Mouse (Mus musculus) stomach, embryonic 15.5 days (tissue): ENCODE data around the gene F12. TPM values are rescaled to one million over a fixed set of nuclear protein-coding genes. Genes with fewer than 3 reads are reported as not detected.

Source experiments
- ATAC-seq: fragments of 200-750 bp; cut with Nextera tagmentation; 2 replicates; pipeline ENCODE4 v1.8.0; 2017; ENCODE audit warnings: low read depth, moderate number of reproducible peaks, moderate TSS enrichment; ENCODE audit not compliant: insufficient read depth, low FRiP score
- H3K27ac ChIP-seq: fragments of 300-500 bp; sonication (generic); 2 replicates; pipeline ENCODE4 v1.5.1; 2015; ENCODE audit warnings: mild to moderate bottlenecking, inconsistent platforms
- H3K27me3 ChIP-seq: fragments of 300-500 bp; sonication (generic); replicated peaks from 2 replicates; pipeline ENCODE4 v1.6.1; 2015; ENCODE audit warnings: inconsistent platforms
- H3K36me3 ChIP-seq: fragments of 300-500 bp; sonication (generic); 2 replicates; pipeline ENCODE4 v1.6.1; 2015; ENCODE audit warnings: inconsistent platforms
- H3K4me1 ChIP-seq: fragments of 300-500 bp; sonication (generic); 2 replicates; pipeline ENCODE4 v1.6.1; 2015; ENCODE audit warnings: inconsistent platforms
- H3K4me2 ChIP-seq: fragments of 300-500 bp; sonication (generic); 2 replicates; pipeline ENCODE4 v1.6.1; 2015; ENCODE audit warnings: mild to moderate bottlenecking, inconsistent platforms
- H3K4me3 ChIP-seq: fragments of 300-500 bp; sonication (generic); replicated peaks from 2 replicates; pipeline ENCODE4 v1.5.1; 2015; ENCODE audit warnings: inconsistent platforms
- H3K9ac ChIP-seq: fragments of 300-500 bp; sonication (generic); 2 replicates; pipeline ENCODE4 v1.6.1; 2015; ENCODE audit warnings: inconsistent platforms
- H3K9me3 ChIP-seq: fragments of 300-500 bp; sonication (generic); 2 replicates; pipeline ENCODE4 v1.6.1; 2016; ENCODE audit warnings: inconsistent platforms
- WGBS: fragments of 180-500 bp; shearing (Covaris S2); methylation state at CpG from one replicate; pipeline ENCODE4 v1.1.7; 2015; 5-methylcytosine and 5-hydroxymethylcytosine counted together
- polyA plus RNA-seq: library from polyadenylated mRNA; unstranded; fragments of >200 nt; fragmentation: Nextera tagmentation; extraction: Ambion mirVana; gene quantifications from 2 replicates; pipeline ENCODE4 v1.2.1, GENCODE M21; 2015

Gene F12
- polyA plus RNA-seq, 1 experiment from 2014 or later: 6.8 TPM

DNA sequence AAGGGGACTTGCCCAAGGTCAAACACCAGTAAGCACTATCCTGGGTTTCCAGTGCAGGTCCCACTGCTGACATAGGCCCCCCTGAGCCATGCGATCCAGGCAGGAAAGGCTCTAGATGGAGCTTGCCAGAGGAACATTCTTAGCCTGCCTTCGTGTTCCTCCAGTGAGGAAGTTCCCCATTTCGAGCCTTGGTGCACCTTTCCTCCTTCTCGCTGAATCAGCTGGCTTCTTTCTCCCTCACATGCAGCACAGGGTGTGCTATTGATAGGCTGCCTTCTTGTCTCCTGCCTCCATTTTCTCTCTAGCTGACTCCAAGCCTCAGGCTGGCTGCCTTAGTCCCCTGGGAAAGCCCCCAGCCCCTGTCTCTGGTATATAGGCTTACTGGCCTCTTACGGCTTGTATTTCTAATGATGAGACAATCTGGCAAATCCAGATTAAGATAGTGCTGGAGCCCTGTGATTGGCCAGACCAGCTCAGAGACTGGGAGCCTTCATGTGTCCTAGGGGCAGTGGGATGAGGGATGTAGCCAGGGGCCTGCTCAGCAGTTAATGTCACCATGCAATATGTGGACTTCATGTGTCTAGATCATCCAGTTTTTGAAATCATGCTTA lies 39.3 kb upstream of the F12 start:
- 74% methylated on average over 5 of the region's 5 CpGs for WGBS
- Histone ChIP-seq H3K36me3 (peaks cover 1% of the 10 kb centered on the region; the same call in 1 of the 2 replicates), H3K27ac (no peak overlapping the region), H3K4me2 (no peak overlapping the region), H3K4me3 (no peak overlapping the region), H3K4me1 (peaks cover 15% of the 10 kb centered on the region; the same call in 1 of the 2 replicates), H3K27me3 (no peaks in the 10 kb centered on the region), H3K9me3 (no peaks in the 10 kb centered on the region), H3K9ac (no peak overlapping the region)
- no peak for ATAC-seq

DNA sequence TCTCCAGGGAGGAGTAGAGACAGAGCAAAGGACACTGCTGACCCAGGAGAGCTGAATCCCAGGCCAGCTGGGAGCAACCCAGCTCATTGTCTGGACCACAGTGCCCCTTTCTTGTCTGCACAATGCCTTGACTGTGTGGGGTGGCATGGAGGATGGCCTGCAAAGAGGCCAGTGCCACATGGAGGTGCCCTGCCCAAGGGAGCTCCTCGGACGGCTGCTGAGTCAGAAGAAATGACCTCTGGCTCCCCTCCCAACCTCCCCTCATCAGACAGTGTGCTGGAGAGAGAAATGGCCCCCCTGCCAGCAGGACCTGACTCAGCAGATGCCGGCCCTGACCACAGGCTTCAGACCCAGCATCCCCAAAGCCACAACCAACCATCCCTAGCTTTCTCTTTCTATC lies 38.6 kb upstream of the F12 start:
- H3K27me3 ChIP-seq: no peaks in the 10 kb centered on the region
- no peak overlapping the region for H3K9ac ChIP-seq
- 31% methylated on average over 3 of the region's 3 CpGs for WGBS
- no peak for ATAC-seq
- peaks cover 6% of the 10 kb centered on the region for H3K36me3 ChIP-seq
- no peaks in the 10 kb centered on the region for H3K9me3 ChIP-seq
- peak overlapping the region; percentile 98; the same call in 1 of the 2 replicates for H3K4me2 ChIP-seq
- H3K4me1 ChIP-seq: peaks cover 13% of the 10 kb centered on the region; the same call in 1 of the 2 replicates
- H3K4me3 ChIP-seq: no peak overlapping the region
- no peak overlapping the region for H3K27ac ChIP-seq

- H3K27ac ChIP-seq: peak within 1 kb of the TSS; percentile 60
- H3K9ac ChIP-seq: peak within 1 kb of the TSS; percentile 40; the same call in 1 of the 2 replicates
- H3K4me3 ChIP-seq: peak within 1 kb of the TSS; percentile 59
- H3K27me3 ChIP-seq: no peaks in the 10 kb centered on the region
- H3K9me3 ChIP-seq: no peaks in the 10 kb centered on the region
- H3K36me3 ChIP-seq: peaks cover 7% of the 10 kb centered on the region
- peak within 1 kb of the TSS; percentile 98 for H3K4me2 ChIP-seq
- peaks cover 13% of the 10 kb centered on the region; the same call in 1 of the 2 replicates for H3K4me1 ChIP-seq
- WGBS: under 1% methylated on average over 72 of the region's 84 CpGs
- peak; percentile 48; the same call in 1 of the 2 replicates for ATAC-seq
Observed at GRCm38 (mm10) chr13:55464027-55464884, 37.7 kb upstream of the F12 start, which contains the start of gene Prr7. Gene Prr7 (plus strand): TSS chr13:55464267.

DNA sequence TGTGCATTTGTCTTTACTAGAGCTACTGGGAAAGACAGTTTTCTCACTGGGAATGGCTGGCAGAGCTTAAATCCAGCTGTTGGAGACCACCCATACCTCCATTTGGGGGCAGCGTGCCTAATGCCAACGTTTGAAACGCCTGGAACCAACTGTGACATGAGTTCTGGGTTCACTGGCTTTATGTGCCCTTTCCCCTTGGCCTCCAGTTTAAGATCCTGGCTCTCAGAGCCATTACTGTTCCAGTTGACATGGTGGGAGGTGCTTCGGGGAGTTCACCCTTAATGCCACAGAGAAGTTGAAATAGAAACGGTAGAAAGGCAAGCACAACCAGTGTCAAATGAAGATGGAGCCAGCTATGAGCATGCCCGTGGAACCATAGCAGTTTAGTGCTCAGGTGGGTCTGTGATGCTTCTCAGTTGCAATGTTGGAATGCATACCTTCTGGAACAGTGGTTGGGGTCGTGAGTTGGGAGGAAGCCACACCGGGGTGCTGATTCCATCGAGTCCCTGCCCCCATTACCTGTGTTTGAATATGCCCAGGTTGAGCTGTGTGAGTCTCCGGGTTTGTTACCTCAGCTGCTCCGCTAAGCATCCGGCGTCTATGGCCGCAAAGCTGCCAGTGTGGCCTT lies 36.9 kb upstream of the F12 start:
- Histone ChIP-seq H3K27ac (no peak overlapping the region), H3K27me3 (no peaks in the 10 kb centered on the region), H3K4me1 (peaks cover 13% of the 10 kb centered on the region; the same call in 1 of the 2 replicates), H3K9ac (no peak overlapping the region), H3K9me3 (no peaks in the 10 kb centered on the region), H3K4me3 (peak overlapping the region; percentile 59), H3K4me2 (peak overlapping the region; percentile 98), H3K36me3 (peaks cover 14% of the 10 kb centered on the region)
- WGBS: 17% methylated on average over 14 of the region's 14 CpGs
- no peak for ATAC-seq

DNA sequence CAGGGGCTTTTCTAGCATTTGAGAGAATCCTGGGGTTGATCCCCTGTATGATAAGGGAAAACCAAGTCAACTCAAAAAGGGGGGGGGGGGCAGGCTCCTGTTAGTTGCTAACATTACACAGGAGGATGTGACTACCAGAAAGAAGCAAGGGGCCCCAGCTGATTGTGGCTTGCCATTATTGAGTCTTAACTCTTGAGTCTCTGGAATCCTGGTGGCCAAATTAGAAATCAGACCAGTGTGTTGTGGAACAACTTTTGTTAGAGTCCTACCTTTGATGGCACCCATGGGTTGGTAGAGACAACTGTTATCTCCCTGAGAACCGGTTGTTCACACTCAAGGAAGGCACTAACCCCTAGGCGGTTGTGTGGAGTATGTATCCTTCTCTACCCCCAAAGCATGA lies 36.4 kb upstream of the F12 start:
- Histone ChIP-seq H3K27ac (no peak overlapping the region), H3K4me2 (no peak overlapping the region), H3K4me1 (peaks cover 13% of the 10 kb centered on the region; the same call in 1 of the 2 replicates), H3K9me3 (no peaks in the 10 kb centered on the region), H3K9ac (no peak overlapping the region), H3K36me3 (peaks cover 18% of the 10 kb centered on the region), H3K4me3 (no peak overlapping the region), H3K27me3 (no peaks in the 10 kb centered on the region)
- ATAC-seq: no peak
- 47% methylated on average over 2 of the region's 2 CpGs for WGBS

DNA sequence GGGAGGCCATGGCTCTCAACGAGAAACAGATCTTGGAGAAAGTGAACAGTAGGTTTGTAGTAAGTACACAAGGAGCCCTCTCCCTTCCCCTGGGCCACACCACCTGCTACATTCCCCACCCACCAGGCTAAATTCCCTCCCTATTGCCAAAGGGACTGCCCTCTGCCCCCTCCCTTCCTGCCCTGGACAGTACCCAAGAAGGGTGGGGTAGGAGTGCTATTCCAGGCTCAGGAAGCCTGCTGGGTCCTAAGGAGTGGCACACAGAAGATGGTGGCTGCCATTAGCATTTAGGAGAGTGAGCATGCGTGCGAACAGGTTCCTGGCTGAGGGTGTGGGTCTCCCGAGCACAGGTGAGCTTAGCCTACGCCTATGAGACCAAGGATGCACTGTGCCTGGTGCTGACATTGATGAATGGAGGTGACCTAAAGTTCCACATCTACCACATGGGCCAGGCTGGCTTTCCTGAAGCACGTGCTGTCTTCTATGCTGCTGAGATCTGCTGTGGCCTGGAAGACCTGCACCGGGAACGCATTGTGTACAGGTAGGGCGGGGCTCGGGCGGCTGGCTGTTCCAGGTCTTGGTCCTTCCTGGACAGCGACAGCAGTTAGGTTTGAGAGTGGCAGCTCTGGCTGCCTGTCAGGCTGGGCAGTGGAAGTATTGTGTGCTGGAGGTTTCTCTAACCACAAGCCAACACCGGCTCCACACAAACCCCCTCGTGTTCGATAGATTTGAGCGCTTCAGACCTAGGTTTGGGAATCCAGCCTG lies 25.4 kb upstream of the F12 start:
- Histone ChIP-seq H3K27me3 (no peaks in the 10 kb centered on the region), H3K4me1 (peaks cover 21% of the 10 kb centered on the region), H3K9me3 (no peaks in the 10 kb centered on the region), H3K27ac (peak overlapping the region; percentile 40; the same call in 1 of the 2 replicates), H3K4me3 (no peak overlapping the region), H3K4me2 (no peak overlapping the region), H3K36me3 (peaks cover 52% of the 10 kb centered on the region), H3K9ac (no peak overlapping the region)
- peak; percentile 44; the same call in 1 of the 2 replicates for ATAC-seq
- 82% methylated on average over 16 of the region's 16 CpGs for WGBS

GRCm38 (mm10) chr13:55451296-55451695 lies 24.7 kb upstream of the F12 start:
- no peak for ATAC-seq
- H3K27ac ChIP-seq: peak overlapping the region; percentile 40; the same call in 1 of the 2 replicates
- H3K9ac ChIP-seq: no peak overlapping the region
- peaks cover 27% of the 10 kb centered on the region for H3K4me1 ChIP-seq
- 85% methylated on average over 10 of the region's 10 CpGs for WGBS
- no peak overlapping the region for H3K4me2 ChIP-seq
- H3K9me3 ChIP-seq: no peaks in the 10 kb centered on the region
- no peaks in the 10 kb centered on the region for H3K27me3 ChIP-seq
- no peak overlapping the region for H3K4me3 ChIP-seq
- peaks cover 49% of the 10 kb centered on the region for H3K36me3 ChIP-seq

DNA sequence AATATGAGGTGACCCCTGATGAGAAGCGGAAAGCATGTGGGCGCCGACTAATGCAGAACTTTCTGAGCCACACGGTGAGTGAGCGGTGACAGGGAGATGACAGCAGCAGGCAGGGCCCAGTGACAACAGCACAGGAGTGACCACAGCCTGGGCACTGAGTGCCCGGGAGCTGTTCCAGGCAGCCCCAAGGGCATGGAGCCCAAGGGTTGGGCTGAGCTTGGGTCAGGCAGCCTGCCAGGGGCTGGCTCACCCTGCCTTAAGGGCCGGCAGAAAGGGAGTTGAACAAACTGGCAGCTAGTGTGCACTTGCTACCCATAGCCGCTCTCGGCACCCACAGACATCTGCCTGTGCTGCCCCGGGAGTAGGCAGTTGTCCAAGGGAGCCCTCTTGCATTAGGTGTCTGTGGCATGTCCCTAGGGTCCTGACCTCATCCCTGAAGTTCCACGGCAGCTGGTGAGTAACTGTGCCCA lies 24.0 kb upstream of the F12 start:
- peaks cover 33% of the 10 kb centered on the region for H3K4me1 ChIP-seq
- peaks cover 44% of the 10 kb centered on the region for H3K36me3 ChIP-seq
- no peak overlapping the region for H3K27ac ChIP-seq
- H3K4me3 ChIP-seq: no peak overlapping the region
- H3K4me2 ChIP-seq: no peak overlapping the region
- no peak for ATAC-seq
- H3K9ac ChIP-seq: no peak overlapping the region
- 90% methylated on average over 11 of the region's 11 CpGs for WGBS
- no peaks in the 10 kb centered on the region for H3K27me3 ChIP-seq
- no peaks in the 10 kb centered on the region for H3K9me3 ChIP-seq

DNA sequence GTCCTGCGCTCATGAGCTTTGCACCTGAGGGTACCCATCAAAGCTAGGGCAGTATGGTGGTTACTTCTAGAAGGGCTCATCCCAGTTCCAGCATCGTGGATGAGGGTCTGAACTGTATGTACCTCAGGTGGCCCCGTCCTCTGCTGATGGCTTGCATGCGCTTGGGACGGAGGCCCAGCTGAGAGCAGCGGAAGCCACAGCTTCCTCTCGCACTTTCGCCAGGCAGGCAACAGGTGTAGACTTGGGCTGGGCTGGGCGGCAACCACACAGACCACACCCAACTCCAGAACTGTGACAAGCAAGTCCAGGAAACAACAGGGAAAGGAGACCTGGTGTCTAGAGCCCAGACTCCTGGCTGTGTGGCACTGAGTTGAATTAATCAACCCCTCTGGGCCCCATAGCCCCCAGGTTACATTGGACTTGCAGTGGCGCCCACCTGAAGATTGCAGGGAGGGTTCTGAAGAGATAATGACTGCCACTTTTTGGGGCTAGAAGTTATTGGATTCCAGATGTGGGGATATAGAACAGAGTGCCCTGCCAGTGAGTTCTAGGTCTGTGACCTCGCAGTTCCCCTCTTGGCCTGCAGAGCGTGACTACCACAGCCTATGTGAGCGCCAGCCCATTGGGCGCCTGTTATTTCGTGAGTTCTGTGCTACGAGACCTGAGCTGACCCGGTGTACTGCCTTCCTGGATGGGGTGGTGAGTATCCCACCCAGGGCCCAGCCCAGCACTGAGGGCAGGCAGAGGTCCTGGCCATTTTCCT lies 23.3 kb upstream of the F12 start:
- WGBS: 87% methylated on average over 17 of the region's 17 CpGs
- H3K4me2 ChIP-seq: no peak overlapping the region
- no peak for ATAC-seq

DNA sequence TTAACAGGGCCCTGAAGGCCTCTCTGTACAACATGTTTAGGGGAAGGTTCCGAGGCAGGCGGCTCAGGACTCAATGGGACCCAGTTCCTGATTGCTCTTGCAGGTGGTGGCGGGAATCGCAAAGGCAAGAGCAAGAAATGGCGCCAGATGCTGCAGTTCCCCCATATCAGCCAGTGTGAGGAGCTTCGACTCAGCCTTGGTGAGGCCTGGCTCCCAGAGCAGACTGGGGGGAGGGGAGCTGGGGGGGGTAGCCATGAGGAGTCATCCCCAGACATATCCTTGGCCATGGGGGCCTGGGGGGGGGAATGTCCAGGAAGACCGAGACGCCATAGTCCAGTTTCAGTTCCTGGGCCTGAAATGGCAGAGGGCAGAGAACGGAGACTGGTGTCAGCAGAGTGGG lies 22.6 kb upstream of the F12 start:
- Histone ChIP-seq H3K27me3 (no peaks in the 10 kb centered on the region), H3K4me3 (no peak overlapping the region), H3K4me1 (peaks cover 33% of the 10 kb centered on the region), H3K4me2 (no peak overlapping the region), H3K27ac (no peak overlapping the region), H3K9me3 (no peaks in the 10 kb centered on the region), H3K36me3 (peaks cover 39% of the 10 kb centered on the region), H3K9ac (no peak overlapping the region)
- no peak for ATAC-seq
- WGBS: 91% methylated on average over 9 of the region's 9 CpGs

More for the DNA sequence above, 23.3 kb upstream of the F12 start:
- Histone ChIP-seq H3K4me3 (no peak overlapping the region), H3K4me1 (peaks cover 33% of the 10 kb centered on the region), H3K27ac (no peak overlapping the region), H3K9me3 (no peaks in the 10 kb centered on the region), H3K27me3 (no peaks in the 10 kb centered on the region), H3K36me3 (peaks cover 44% of the 10 kb centered on the region), H3K9ac (no peak overlapping the region)
